10 mouse cellular contexts compared by ENCODE assay signal in the genomic region with DNA sequence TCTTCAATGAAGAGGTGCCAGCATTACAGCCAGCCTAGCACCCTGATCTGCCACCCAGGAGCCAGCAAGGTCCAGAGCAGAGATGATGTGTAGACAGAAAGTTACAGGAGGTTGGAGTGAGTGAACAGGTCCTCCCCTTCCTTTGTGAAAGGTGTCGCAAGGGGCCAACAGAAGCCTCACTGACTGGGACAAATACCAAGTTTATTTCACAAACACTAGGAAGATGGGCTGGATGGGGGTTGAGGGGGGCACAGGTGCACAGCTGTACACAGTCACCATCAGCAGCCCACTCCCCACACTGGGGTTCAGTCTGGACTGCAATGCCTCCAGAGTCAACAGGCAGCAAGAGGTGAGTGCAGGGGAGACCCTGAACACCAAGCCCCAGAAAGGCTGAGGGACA. TPM values are rescaled to one million over a fixed set of nuclear protein-coding genes. Genes with fewer than 3 reads are reported as not detected.
DNase-seq lines count a peak whose midpoint lies in the region; ATAC-seq lines count a peak whose summit lies in the region.
"Had no signal": no experiment of that assay in that cellular context is flagged by ENCODE, and none has a peak within 500 bp of the region (broad histone marks: within the 10 kb centered on the region; RNA-seq: fewer than 3 reads in every experiment).

No protein-coding gene starts in this region.

- H3K9ac ChIP-seq in heart, embryonic 15.5 days = 0 out of 2 replicates have a peak overlapping the region, but pooled peaks have one; percentile 84
- no peak overlapping the region for H3K9ac ChIP-seq in embryonic facial prominence, embryonic 12.5 days
- H3K9ac ChIP-seq in hindbrain, embryonic 15.5 days = peak overlapping the region; percentile 94
- peak overlapping the region; percentile 88; the same call in 1 of the 2 replicates for H3K9ac ChIP-seq in midbrain, embryonic 15.5 days

- H3K9me3 ChIP-seq in heart, embryonic 15.5 days (replicated peaks) = no peaks in the 10 kb centered on the region
- H3K9me3 ChIP-seq in embryonic facial prominence, embryonic 12.5 days = no peaks in the 10 kb centered on the region
- no peaks in the 10 kb centered on the region for H3K9me3 ChIP-seq in hindbrain, embryonic 15.5 days
- H3K9me3 ChIP-seq in midbrain, embryonic 15.5 days = no peaks in the 10 kb centered on the region

- H3K36me3 ChIP-seq in heart, embryonic 15.5 days = peaks cover 16% of the 10 kb centered on the region
- peaks cover 24% of the 10 kb centered on the region for H3K36me3 ChIP-seq in embryonic facial prominence, embryonic 12.5 days
- H3K36me3 ChIP-seq in hindbrain, embryonic 15.5 days = peaks cover 21% of the 10 kb centered on the region
- peaks cover 12% of the 10 kb centered on the region; the same call in 1 of the 2 replicates for H3K36me3 ChIP-seq in midbrain, embryonic 15.5 days (replicated peaks)

- peaks cover 32% of the 10 kb centered on the region for H3K4me1 ChIP-seq in heart, embryonic 15.5 days (replicated peaks)
- peaks cover 27% of the 10 kb centered on the region for H3K4me1 ChIP-seq in embryonic facial prominence, embryonic 12.5 days
- H3K4me1 ChIP-seq in hindbrain, embryonic 15.5 days (replicated peaks) = peaks cover 66% of the 10 kb centered on the region
- peaks cover 67% of the 10 kb centered on the region for H3K4me1 ChIP-seq in midbrain, embryonic 15.5 days

- intact Hi-C loops in heart, postnatal 14 days (cut with DNase I) = no loop called here

- peak overlapping the region; percentile 91 for H3K4me2 ChIP-seq in heart, embryonic 15.5 days
- peak overlapping the region; percentile 76 for H3K4me2 ChIP-seq in embryonic facial prominence, embryonic 12.5 days (replicated peaks)
- H3K4me2 ChIP-seq in hindbrain, embryonic 15.5 days = peak overlapping the region; percentile 94
- peak overlapping the region; percentile 91 for H3K4me2 ChIP-seq in midbrain, embryonic 15.5 days

- no peak for ATAC-seq in heart, embryonic 15.5 days (replicated peaks; ENCODE audit: insufficient number of reproducible peaks, insufficient read depth, low FRiP score, low read depth)
- no peak for ATAC-seq in embryonic facial prominence, embryonic 12.5 days (ENCODE audit: insufficient number of reproducible peaks, insufficient read depth, low FRiP score, low TSS enrichment)
- ATAC-seq in hindbrain, embryonic 15.5 days (ENCODE audit: low FRiP score, low read depth) = no peak
- no peak for ATAC-seq in midbrain, embryonic 15.5 days (replicated peaks)

- no peak overlapping the region for H3K4me3 ChIP-seq in heart, embryonic 15.5 days
- peak overlapping the region; percentile 81; the same call in 1 of the 2 replicates for H3K4me3 ChIP-seq in embryonic facial prominence, embryonic 12.5 days
- H3K4me3 ChIP-seq in hindbrain, embryonic 15.5 days = peak overlapping the region; percentile 81
- H3K4me3 ChIP-seq in midbrain, embryonic 15.5 days = peak overlapping the region; percentile 88

- 100% methylated on average over 1 of the region's 1 CpGs for WGBS in heart, embryonic 15.5 days
- WGBS in embryonic facial prominence, embryonic 12.5 days = 90% methylated on average over 1 of the region's 1 CpGs
- WGBS in hindbrain, embryonic 15.5 days = 95% methylated on average over 1 of the region's 1 CpGs
- WGBS in midbrain, embryonic 15.5 days = 92% methylated on average over 1 of the region's 1 CpGs

- no peaks in the 10 kb centered on the region for H3K27me3 ChIP-seq in heart, embryonic 15.5 days
- no peaks in the 10 kb centered on the region for H3K27me3 ChIP-seq in embryonic facial prominence, embryonic 12.5 days
- H3K27me3 ChIP-seq in hindbrain, embryonic 15.5 days = no peaks in the 10 kb centered on the region
- no peaks in the 10 kb centered on the region for H3K27me3 ChIP-seq in midbrain, embryonic 15.5 days (replicated peaks)

- DNase-seq in heart, postnatal 14 days = no peak
- DNase-seq in layer of hippocampus, postnatal 10 days (ENCODE audit: low spot score in 2 of 2) = no peak
- no peak for DNase-seq in adipocyte (ENCODE audit: low spot score)
- DNase-seq in layer of hippocampus, adult 18-20 months (ENCODE audit: low spot score in 2 of 2) = no peak
- DNase-seq: adrenal gland, postnatal 36 days had no signal

- H3K27ac ChIP-seq in heart, embryonic 15.5 days = no peak overlapping the region
- H3K27ac ChIP-seq in embryonic facial prominence, embryonic 12.5 days = no peak overlapping the region
- H3K27ac ChIP-seq in hindbrain, embryonic 15.5 days (replicated peaks) = 0 out of 2 replicates have a peak overlapping the region, but pooled peaks have one; percentile 89
- no peak overlapping the region for H3K27ac ChIP-seq in midbrain, embryonic 15.5 days

RNA-seq across cellular contexts. Expression of gene B4galt2, which starts 0.9 kb away (rescaled TPM):
- polyA plus RNA-seq in heart, embryonic 15.5 days (2015; fragmentation: Nextera tagmentation; extraction: Ambion mirVana) = 9.1 and 12.4 TPM in 2 replicates
- 1 to 10 TPM; 7.5 to 8.0 TPM for total RNA-seq in heart, postnatal 14 days (2021)
- 42.8 and 43.1 TPM in 2 replicates for polyA plus RNA-seq in embryonic facial prominence, embryonic 12.5 days (2016; fragmentation: Nextera tagmentation; extraction: Ambion mirVana)
- polyA plus RNA-seq in hindbrain, embryonic 15.5 days (2015; fragmentation: Nextera tagmentation; extraction: Ambion mirVana) = 56.5 and 69.5 TPM in 2 replicates
- polyA plus RNA-seq in midbrain, embryonic 15.5 days (2015; fragmentation: Nextera tagmentation; extraction: Ambion mirVana) = 65.4 and 67.7 TPM in 2 replicates
- 100 to 1,000 TPM; 122 to 125 TPM for total RNA-seq in layer of hippocampus, postnatal 10 days (2021)
- total RNA-seq in layer of hippocampus, adult 18-20 months (2021) = 10 to 100 TPM; 60.4 to 65.2 TPM
- total RNA-seq: monocyte, adult 5-6 weeks had no signal

RNA-seq across cellular contexts. Expression of gene Atp6v0b, which starts 3.0 kb away (rescaled TPM):
- polyA plus RNA-seq in heart, embryonic 15.5 days (2015; fragmentation: Nextera tagmentation; extraction: Ambion mirVana) = 197 and 216 TPM in 2 replicates
- total RNA-seq in heart, postnatal 14 days (2021) = 100 to 1,000 TPM; 128 to 129 TPM
- polyA plus RNA-seq in embryonic facial prominence, embryonic 12.5 days (2016; fragmentation: Nextera tagmentation; extraction: Ambion mirVana) = 181 and 194 TPM in 2 replicates
- polyA plus RNA-seq in hindbrain, embryonic 15.5 days (2015; fragmentation: Nextera tagmentation; extraction: Ambion mirVana) = 570 and 601 TPM in 2 replicates
- 617 and 618 TPM in 2 replicates for polyA plus RNA-seq in midbrain, embryonic 15.5 days (2015; fragmentation: Nextera tagmentation; extraction: Ambion mirVana)
- 100 to 1,000 TPM; 386 to 393 TPM for total RNA-seq in layer of hippocampus, postnatal 10 days (2021)
- total RNA-seq in layer of hippocampus, adult 18-20 months (2021) = 100 to 1,000 TPM; 398 to 399 TPM

RNA-seq across cellular contexts. Expression of gene Dph2, which starts 7.7 kb away (rescaled TPM):
- 9.5 and 11.5 TPM in 2 replicates for polyA plus RNA-seq in heart, embryonic 15.5 days (2015; fragmentation: Nextera tagmentation; extraction: Ambion mirVana)
- 1 to 10 TPM; 2.7 to 2.9 TPM for total RNA-seq in heart, postnatal 14 days (2021)
- 21.0 and 21.7 TPM in 2 replicates for polyA plus RNA-seq in embryonic facial prominence, embryonic 12.5 days (2016; fragmentation: Nextera tagmentation; extraction: Ambion mirVana)
- 21.8 and 23.6 TPM in 2 replicates for polyA plus RNA-seq in hindbrain, embryonic 15.5 days (2015; fragmentation: Nextera tagmentation; extraction: Ambion mirVana)
- polyA plus RNA-seq in midbrain, embryonic 15.5 days (2015; fragmentation: Nextera tagmentation; extraction: Ambion mirVana) = 24.0 and 25.5 TPM in 2 replicates
- 10 to 100 TPM in 1 of 2 experiments, 1 to 10 TPM in 1; 9.6 to 10.6 TPM for total RNA-seq in layer of hippocampus, postnatal 10 days (2021)
- 10 to 100 TPM; 11.2 TPM for total RNA-seq in layer of hippocampus, adult 18-20 months (2021)

RNA-seq across cellular contexts. Expression of gene Ccdc24, which starts 11.8 kb away (rescaled TPM):
- 0.29 and 0.43 TPM in 2 replicates for polyA plus RNA-seq in heart, embryonic 15.5 days (2015; fragmentation: Nextera tagmentation; extraction: Ambion mirVana)
- under 1 TPM; 0.39 to 0.45 TPM for total RNA-seq in heart, postnatal 14 days (2021)
- polyA plus RNA-seq in embryonic facial prominence, embryonic 12.5 days (2016; fragmentation: Nextera tagmentation; extraction: Ambion mirVana) = 1.8 and 2.3 TPM in 2 replicates
- polyA plus RNA-seq in hindbrain, embryonic 15.5 days (2015; fragmentation: Nextera tagmentation; extraction: Ambion mirVana) = 2.5 and 3.3 TPM in 2 replicates
- polyA plus RNA-seq in midbrain, embryonic 15.5 days (2015; fragmentation: Nextera tagmentation; extraction: Ambion mirVana) = 2.7 and 3.2 TPM in 2 replicates
- total RNA-seq in layer of hippocampus, postnatal 10 days (2021) = 1 to 10 TPM; 1.8 to 2.0 TPM
- total RNA-seq in layer of hippocampus, adult 18-20 months (2021) = under 1 TPM; 0.28 to 0.72 TPM
- total RNA-seq: monocyte, adult 5-6 weeks had no signal

RNA-seq across cellular contexts. Expression of gene Ipo13, which starts 30.7 kb away (rescaled TPM):
- polyA plus RNA-seq in heart, embryonic 15.5 days (2015; fragmentation: Nextera tagmentation; extraction: Ambion mirVana) = 33.4 and 48.1 TPM in 2 replicates
- total RNA-seq in heart, postnatal 14 days (2021) = 10 to 100 TPM; 64.9 to 66.9 TPM
- 50.3 and 52.6 TPM in 2 replicates for polyA plus RNA-seq in embryonic facial prominence, embryonic 12.5 days (2016; fragmentation: Nextera tagmentation; extraction: Ambion mirVana)
- 62.3 and 68.8 TPM in 2 replicates for polyA plus RNA-seq in hindbrain, embryonic 15.5 days (2015; fragmentation: Nextera tagmentation; extraction: Ambion mirVana)
- 76.5 and 77.1 TPM in 2 replicates for polyA plus RNA-seq in midbrain, embryonic 15.5 days (2015; fragmentation: Nextera tagmentation; extraction: Ambion mirVana)
- 100 to 1,000 TPM; 102 TPM for total RNA-seq in layer of hippocampus, postnatal 10 days (2021)
- 100 to 1,000 TPM; 135 to 143 TPM for total RNA-seq in layer of hippocampus, adult 18-20 months (2021)
